Mouse (Mus musculus): Measurements from ENCODE around the gene Ptpa. TPM values are rescaled to one million over a fixed set of nuclear protein-coding genes. Genes with fewer than 3 reads are reported as not detected.

The Ptpa gene
- total RNA-seq, 2 experiments from 2014 or later: 177 to 178 TPM

- peak overlapping the region; percentile 28; the same call in 1 of the 2 replicates for H3K27ac ChIP-seq
- no peak overlapping the region for H3K4me3 ChIP-seq
- no peak for DNase-seq (ENCODE audit: extremely low spot score in 1 of 2, low spot score in 2 of 2)
- intact Hi-C loops (cut with DNase I): no loop called here
- no peak for TF ChIP-seq CTCF (IDR thresholded peaks at IDR 0.05)
Observed at GRCm38 (mm10) chr2:30418259-30418658, 2.4 kb downstream of the Ptpa start.

DNA sequence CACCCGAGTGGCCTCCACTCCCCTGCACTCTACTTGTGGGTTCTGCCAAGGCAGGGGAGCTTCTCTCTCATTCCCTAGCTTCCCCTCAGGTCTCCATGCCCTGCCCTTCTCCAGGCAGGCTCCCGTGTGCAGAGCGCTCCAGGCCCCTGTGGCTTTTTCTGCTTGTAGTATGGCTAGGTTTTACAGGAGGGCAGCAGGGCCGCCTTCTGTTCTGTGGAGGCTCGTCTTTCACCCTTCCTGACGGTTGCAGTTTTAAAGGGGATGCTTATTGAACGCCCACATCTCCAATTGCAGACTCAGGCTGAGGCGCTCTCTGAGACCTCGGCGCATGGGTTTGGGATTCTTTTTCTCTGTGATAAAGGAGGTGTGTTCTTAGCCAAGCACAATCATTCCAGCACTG, 3.3 kb downstream of the Ptpa start:
- H3K27ac ChIP-seq: peak overlapping the region; percentile 28; the same call in 1 of the 2 replicates
- intact Hi-C loops (cut with DNase I): no loop called here

GRCm38 (mm10) chr2:30421432-30421831, 5.6 kb downstream of the Ptpa start:
- Histone ChIP-seq H3K27ac (no peak overlapping the region), H3K4me3 (no peak overlapping the region)
- intact Hi-C loops (cut with DNase I): no loop called here
- TF ChIP-seq CTCF (IDR thresholded peaks at IDR 0.05): no peak
- no peak for DNase-seq (ENCODE audit: extremely low spot score in 1 of 2, low spot score in 2 of 2)

More for the DNA sequence above, 3.3 kb downstream of the Ptpa start:
- TF ChIP-seq CTCF (IDR thresholded peaks at IDR 0.05): no peak
- no peak for DNase-seq (ENCODE audit: extremely low spot score in 1 of 2, low spot score in 2 of 2)
- H3K4me3 ChIP-seq: no peak overlapping the region

- Histone ChIP-seq H3K27ac (no peak overlapping the region), H3K4me3 (no peak overlapping the region)
- DNase-seq (ENCODE audit: extremely low spot score in 1 of 2, low spot score in 2 of 2): no peak
- no peak; the same call in 1 of the 2 replicates for TF ChIP-seq CTCF (IDR thresholded peaks at IDR 0.05)
- intact Hi-C loops (cut with DNase I): no loop called here
Observed at GRCm38 (mm10) chr2:30429156-30429555, 13.3 kb downstream of the Ptpa start.

- peak; percentile 64 to 74 for DNase-seq (ENCODE audit: extremely low spot score in 1 of 2, low spot score in 2 of 2)
- TF ChIP-seq CTCF (IDR thresholded peaks at IDR 0.05): peak; percentile 64
- no peak overlapping the region for H3K27ac ChIP-seq
- H3K4me3 ChIP-seq: no peak overlapping the region
- intact Hi-C loops (cut with DNase I): loop anchor here (1.0 to 2.0 kb wide), 2 partner anchors 359 to 499 kb away; no protein-coding TSS in a partner anchor
Observed at GRCm38 (mm10) chr2:30435326-30436155, 19.7 kb downstream of the Ptpa start.

- no peak for DNase-seq (ENCODE audit: extremely low spot score in 1 of 2, low spot score in 2 of 2)
Observed at GRCm38 (mm10) chr2:30436156-30436545, 20.3 kb downstream of the Ptpa start.

DNA sequence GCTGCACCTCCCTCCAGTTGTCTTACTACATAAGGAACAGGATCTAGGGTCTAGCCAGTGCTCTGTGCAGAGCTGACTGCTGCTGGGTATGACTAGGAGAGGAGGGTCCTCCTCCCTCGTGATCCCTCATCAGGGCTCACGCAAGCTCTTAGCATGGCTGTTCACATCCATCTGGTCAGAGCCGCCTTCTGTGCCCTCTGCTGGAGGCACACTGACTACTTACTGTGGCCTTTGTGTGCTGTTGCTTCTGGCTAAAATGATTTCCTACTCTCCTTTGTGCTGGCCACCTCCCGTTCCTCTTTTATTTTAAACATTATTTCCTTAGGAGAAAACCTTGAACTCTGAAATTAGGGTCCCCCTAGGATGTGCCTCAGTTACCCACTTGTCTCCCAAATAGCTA, 21.0 kb downstream of the Ptpa start:
- no peak for TF ChIP-seq CTCF (IDR thresholded peaks at IDR 0.05)
- no peak for DNase-seq (ENCODE audit: extremely low spot score in 1 of 2, low spot score in 2 of 2)
- Histone ChIP-seq H3K27ac (no peak overlapping the region), H3K4me3 (no peak overlapping the region)
- intact Hi-C loops (cut with DNase I): loop anchor here (1.0 kb wide), 1 partner anchor 357 kb away; no protein-coding TSS in a partner anchor

More at GRCm38 (mm10) chr2:30436156-30436545, 20.3 kb downstream of the Ptpa start:
- TF ChIP-seq CTCF (IDR thresholded peaks at IDR 0.05): no peak
- intact Hi-C loops (cut with DNase I): loop anchor here (1.0 kb wide), 1 partner anchor 358 kb away; no protein-coding TSS in a partner anchor
- H3K27ac ChIP-seq: no peak overlapping the region
- H3K4me3 ChIP-seq: no peak overlapping the region

DNA sequence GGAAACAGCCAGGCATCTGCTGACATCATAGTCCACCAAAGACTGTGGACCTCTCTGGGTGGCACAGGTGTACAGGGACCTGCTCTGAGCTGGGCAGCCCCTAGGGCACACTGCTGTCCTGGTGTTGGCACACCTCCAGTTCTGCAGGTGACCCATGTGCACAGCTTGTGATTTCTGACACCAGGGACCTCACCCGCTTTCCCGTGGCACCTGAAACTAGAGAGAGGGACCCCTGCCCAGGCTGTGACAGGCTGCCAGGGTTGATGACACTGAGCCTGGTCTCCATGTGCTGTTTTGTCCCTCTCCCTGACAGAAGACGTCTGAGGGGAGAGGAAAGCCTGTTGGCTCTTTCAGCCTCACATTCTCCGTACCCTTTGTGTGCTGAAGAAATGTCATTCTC, 22.0 kb downstream of the Ptpa start:
- no peak overlapping the region for H3K27ac ChIP-seq
- no peak for DNase-seq (ENCODE audit: extremely low spot score in 1 of 2, low spot score in 2 of 2)
- no peak for TF ChIP-seq CTCF (IDR thresholded peaks at IDR 0.05)
- intact Hi-C loops (cut with DNase I): no loop called here
- H3K4me3 ChIP-seq: no peak overlapping the region

- DNase-seq (ENCODE audit: extremely low spot score in 1 of 2, low spot score in 2 of 2): no peak
- no peak for TF ChIP-seq CTCF (IDR thresholded peaks at IDR 0.05)
- no peak overlapping the region for H3K4me3 ChIP-seq
Observed at GRCm38 (mm10) chr2:30439631-30440030, 23.8 kb downstream of the Ptpa start.

GRCm38 (mm10) chr2:30440211-30440700, 24.4 kb downstream of the Ptpa start:
- Histone ChIP-seq H3K4me3 (no peak overlapping the region), H3K27ac (peak overlapping the region; percentile 95)
- DNase-seq (ENCODE audit: extremely low spot score in 1 of 2, low spot score in 2 of 2): no peak
- no peak for TF ChIP-seq CTCF (IDR thresholded peaks at IDR 0.05)
- intact Hi-C loops (cut with DNase I): no loop called here

More at GRCm38 (mm10) chr2:30439631-30440030, 23.8 kb downstream of the Ptpa start:
- intact Hi-C loops (cut with DNase I): no loop called here
- H3K27ac ChIP-seq: peak overlapping the region; percentile 95

- H3K4me3 ChIP-seq: peak overlapping the region; percentile 33; the same call in 1 of the 2 replicates
- intact Hi-C loops (cut with DNase I): loop anchor here (1.0 kb wide), 2 partner anchors 30 to 353 kb away; no protein-coding TSS in a partner anchor
- peak overlapping the region; percentile 95 for H3K27ac ChIP-seq
- DNase-seq (ENCODE audit: extremely low spot score in 1 of 2, low spot score in 2 of 2): peak; percentile 43 to 51
- TF ChIP-seq CTCF (IDR thresholded peaks at IDR 0.05): peak; percentile 85
Observed at GRCm38 (mm10) chr2:30440701-30441517, 25.1 kb downstream of the Ptpa start.

All from left cerebral cortex, adult 2 months (tissue).